Mouse (Mus musculus) myocyte (in vitro differentiated cells): ENCODE data around the gene Frmd4a.

Experiments used
- E2F4 ChIP-seq: IDR thresholded peaks from one replicate; pipeline ENCODE4 v1.6.1; 2011; ENCODE audit warnings: mild to moderate bottlenecking, control low read depth, moderate library complexity; ENCODE audit not compliant: insufficient read depth
- MAX ChIP-seq: IDR thresholded peaks from one replicate; pipeline ENCODE4 v1.6.1; 2011; ENCODE audit warnings: low read depth, mild to moderate bottlenecking, control low read depth
- MYOD1 ChIP-seq, 3 experiments: IDR thresholded peaks; one replicate each; pipeline ENCODE4 v1.6.1; 2011; ENCODE audit warnings: control low read depth in 2 of 3, low read depth in 2 of 3, mild to moderate bottlenecking in 2 of 3, moderate library complexity in 1 of 3; ENCODE audit not compliant: insufficient read length in 2 of 3, control insufficient read depth in 1 of 3
- MYOG ChIP-seq, 3 experiments: IDR thresholded peaks; one replicate each; pipeline ENCODE4 v1.6.1; 2011; ENCODE audit warnings: control low read depth in 2 of 3, low read depth in 2 of 3, mild to moderate bottlenecking in 2 of 3; ENCODE audit not compliant: insufficient read length in 2 of 3, control insufficient read depth in 1 of 3, insufficient read depth in 1 of 3
- POLR2A ChIP-seq: IDR thresholded peaks from one replicate; pipeline ENCODE4 v1.6.1; 2011; ENCODE audit warnings: low read depth, mild to moderate bottlenecking, control low read depth, moderate library complexity; ENCODE audit not compliant: insufficient read length
- SRF ChIP-seq: IDR thresholded peaks from one replicate; pipeline ENCODE4 v1.6.1; 2011; ENCODE audit warnings: low read depth; ENCODE audit not compliant: control insufficient read depth, insufficient read length
- USF1 ChIP-seq: IDR thresholded peaks from one replicate; pipeline ENCODE4 v1.6.1; 2011; ENCODE audit warnings: low read depth, mild to moderate bottlenecking, control low read depth, moderate library complexity

DNA sequence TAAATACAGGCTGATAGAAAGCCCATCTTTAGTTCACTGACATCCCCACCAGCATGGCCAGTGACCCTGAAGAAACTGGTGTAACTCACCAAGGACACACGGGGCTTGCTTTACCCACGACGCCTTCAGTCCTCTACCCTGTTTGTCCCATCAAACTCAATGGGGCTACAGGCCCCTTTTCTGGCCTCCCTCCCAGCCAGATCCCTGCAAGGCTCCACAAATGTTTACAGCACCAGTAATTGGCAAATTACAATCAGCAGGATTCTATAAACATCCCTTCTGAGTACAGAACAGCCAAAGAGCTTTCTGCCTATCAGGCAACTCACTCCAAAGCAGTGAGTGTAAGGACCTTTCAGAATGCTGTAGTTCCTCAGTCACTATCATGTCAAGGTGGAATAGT, 448.6 kb downstream of the Frmd4a start:
- no peak for TF ChIP-seq E2F4
- no peak for TF ChIP-seq POLR2A
- TF ChIP-seq MAX = no peak
- no peak for TF ChIP-seq SRF
- TF ChIP-seq MYOG (IDR thresholded peaks at IDR 0.05; ENCODE audit: control insufficient read depth in 1 of 3, insufficient read depth in 1 of 3, insufficient read length in 2 of 3, low read depth in 2 of 3) = no peak
- no peak for TF ChIP-seq MYOD1 (IDR thresholded peaks at IDR 0.05; ENCODE audit: control insufficient read depth in 1 of 3, insufficient read length in 2 of 3, low read depth in 2 of 3)
- no peak for TF ChIP-seq USF1
